Mouse (Mus musculus): Measurements from ENCODE around the gene Stk11.

The Stk11 gene

GRCm38 (mm10) chr10:80131316-80131951, 15.8 kb downstream of the Stk11 start:
- no peak for DNase-seq

GRCm38 (mm10) chr10:80131952-80132350, 16.3 kb downstream of the Stk11 start:
- no peak for DNase-seq

- peak; percentile 30 for DNase-seq
Observed at GRCm38 (mm10) chr10:80133226-80133849, 17.7 kb downstream of the Stk11 start.

DNA sequence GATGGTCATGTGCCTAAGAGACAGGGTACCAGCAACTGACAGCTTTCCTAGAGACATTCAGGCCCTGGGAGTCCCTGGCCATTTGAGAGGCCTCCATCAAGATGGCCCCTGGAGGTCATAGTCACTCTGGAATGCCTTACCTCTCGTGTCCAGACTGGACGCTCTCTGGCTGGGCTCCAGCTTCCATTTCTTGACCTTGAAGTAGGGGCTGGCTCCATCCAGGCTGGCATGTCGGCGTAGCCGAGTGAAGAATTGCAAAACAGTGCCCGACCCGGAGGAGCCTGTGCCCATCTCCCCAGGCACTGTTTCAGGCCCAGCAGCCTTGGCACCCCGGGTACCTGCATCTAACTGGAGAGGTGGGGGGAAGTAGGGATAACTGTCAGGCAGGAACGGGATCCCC, 18.8 kb downstream of the Stk11 start:
- peak; percentile 48 for DNase-seq

GRCm38 (mm10) chr10:80135161-80135560, 19.6 kb downstream of the Stk11 start:
- DNase-seq, result peak; percentile 17

DNA sequence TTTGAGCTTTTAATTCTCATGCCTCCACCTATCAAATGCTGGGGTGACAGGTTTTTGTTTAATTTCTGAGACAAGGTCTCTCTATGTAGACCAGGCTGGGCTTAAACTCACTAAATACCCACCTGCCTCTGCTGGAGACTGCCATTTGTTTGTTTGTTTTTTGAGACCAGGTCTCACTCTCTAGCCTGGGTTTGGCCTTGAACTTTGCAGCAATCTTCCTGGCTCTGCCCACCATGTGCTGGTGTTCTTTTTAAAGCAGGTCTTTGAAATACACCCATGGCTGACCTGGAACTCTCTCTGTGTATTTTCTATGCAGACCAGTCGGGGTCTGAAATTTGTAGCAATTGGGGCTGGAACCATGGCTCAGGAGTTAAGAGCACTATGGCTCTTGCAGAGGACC, 20.0 kb downstream of the Stk11 start:
- no peak for DNase-seq

- DNase-seq, result peak; percentile 21
Observed at GRCm38 (mm10) chr10:80136179-80136951, 20.8 kb downstream of the Stk11 start.

GRCm38 (mm10) chr10:80136952-80137625, 21.5 kb downstream of the Stk11 start:
- DNase-seq, result peak; percentile 54

- no peak for DNase-seq
Observed at GRCm38 (mm10) chr10:80137626-80138552, 22.3 kb downstream of the Stk11 start.

DNA sequence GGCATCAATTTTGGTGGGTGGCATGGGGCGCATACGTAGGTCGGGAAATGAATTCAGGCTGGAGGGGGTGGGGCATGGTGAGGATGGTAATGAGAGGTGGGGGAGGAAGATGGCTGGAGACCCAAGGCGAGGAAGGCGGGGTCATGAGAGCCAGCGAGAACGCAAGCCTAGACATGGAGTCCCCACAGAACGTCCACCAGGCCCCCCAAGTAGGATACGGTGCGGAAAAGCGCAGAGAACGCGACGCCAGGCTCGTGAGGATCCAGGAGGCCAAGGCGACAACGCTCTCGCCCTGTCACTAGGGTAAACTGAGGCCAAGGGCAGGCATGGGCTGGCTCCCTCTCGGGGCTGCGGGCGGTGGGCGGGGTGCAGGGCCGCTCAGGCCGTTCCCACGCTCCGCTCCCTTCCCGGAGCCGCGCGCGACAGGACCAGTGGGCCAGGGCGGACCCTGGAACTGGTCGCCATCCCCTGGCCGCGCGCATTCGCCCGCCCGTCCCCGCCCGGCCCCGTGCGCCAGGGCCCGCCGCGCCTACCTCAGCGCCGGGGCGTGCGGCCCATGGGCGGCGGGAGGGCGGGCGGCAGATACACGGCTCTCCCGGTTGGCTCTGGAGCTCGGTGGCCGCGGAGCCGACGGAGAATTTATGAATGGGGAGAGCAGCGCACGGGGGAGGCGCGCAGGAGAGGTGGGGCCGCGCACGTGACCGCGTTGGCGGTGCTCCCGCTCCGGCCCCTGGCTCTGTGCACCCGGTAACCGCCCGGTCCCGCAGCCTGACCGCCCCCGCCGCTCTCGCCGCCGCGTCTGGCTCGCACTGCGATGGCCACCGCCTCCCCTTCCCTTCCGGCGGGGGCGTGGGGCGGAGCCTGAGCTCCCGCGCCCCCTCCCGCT, 23.2 kb downstream of the Stk11 start, which contains the start of gene Atp5d:
Gene Atp5d (plus strand): TSS at position 80 of the 886 bp plus-strand sequence.
- peak; percentile 63 for DNase-seq

DNA sequence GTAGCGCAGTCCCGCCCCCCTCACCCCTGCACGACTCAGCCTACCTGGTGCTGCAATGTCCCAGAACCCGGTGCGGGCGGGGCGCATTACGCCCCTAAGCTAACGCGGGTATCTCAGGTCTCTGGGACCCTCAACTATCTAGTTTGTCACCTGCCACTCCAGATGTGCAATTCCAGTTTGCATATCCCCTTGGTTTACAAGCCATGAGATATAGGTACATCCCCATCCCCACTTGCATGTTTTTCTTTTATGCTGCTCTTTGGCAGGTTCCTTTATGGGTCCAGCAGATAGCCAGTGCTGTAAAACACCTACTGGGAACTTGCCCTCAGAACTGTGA, 23.8 kb downstream of the Stk11 start:
- no peak for DNase-seq

- DNase-seq, result no peak
Observed at GRCm38 (mm10) chr10:80139975-80140665, 24.5 kb downstream of the Stk11 start.

- no peak for DNase-seq
Observed at GRCm38 (mm10) chr10:80140666-80141035, 25.0 kb downstream of the Stk11 start, which contains the start of gene Cbarp. TSS of gene Cbarp (minus strand) at chr10:80140835.

DNA sequence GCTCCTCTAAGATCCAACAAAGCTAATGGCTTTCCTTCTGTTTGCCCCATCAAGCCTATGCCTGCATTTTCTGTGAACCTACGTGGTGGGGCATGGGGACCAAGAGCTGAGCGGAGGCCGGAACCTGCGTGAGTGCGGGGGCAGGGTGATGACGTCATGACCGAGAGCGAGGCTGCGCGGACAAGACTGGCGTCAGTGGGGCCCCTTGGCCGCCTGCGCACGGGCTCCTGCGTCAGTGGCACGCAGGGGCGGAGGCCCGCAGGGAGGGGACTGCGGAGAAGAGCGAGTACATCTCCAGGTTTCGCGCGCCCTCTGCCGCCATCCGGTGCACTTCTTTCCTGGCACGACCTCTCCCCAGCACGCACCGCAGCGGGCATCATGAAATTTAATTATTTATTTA, 25.6 kb downstream of the Stk11 start:
- DNase-seq, result peak; percentile 98

DNA sequence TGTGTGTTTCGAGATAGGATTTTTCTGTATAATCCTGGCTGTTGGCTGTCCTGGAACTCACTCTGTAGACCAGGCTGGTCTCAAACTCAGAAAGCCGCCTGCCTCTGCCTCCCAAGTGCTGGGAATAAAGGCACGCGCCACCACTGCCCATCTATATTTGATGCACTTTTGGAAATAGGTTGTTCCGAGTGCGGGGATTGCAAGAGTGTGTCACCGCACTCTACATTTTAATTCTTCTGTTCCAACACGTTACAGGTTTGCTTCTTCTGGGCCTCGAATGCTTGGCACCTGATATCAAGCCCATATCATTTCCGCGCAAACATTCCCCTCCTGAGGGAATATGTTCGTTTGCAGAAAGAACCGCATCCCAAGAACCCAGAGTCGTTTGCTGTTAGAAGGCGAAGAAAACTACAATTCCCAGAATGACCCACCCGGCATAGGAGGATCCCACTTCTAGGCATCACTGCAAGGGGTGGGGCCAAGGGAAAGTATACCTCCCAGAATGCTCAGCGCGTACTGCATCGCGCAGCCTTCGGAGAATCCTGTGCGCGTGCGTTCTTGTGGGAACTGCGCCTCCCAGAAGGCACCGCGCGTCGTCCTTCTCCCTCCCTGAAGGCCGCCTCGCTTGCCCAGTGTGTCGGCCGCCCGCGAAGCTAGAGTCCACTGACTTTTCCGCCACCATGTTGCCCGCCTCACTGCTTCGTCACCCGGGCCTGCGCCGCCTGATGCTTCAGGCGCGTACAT, 26.4 kb downstream of the Stk11 start:
- peak; percentile 99 for DNase-seq

GRCm38 (mm10) chr10:80142530-80142925, 26.9 kb downstream of the Stk11 start:
- peak; percentile 61 for DNase-seq

DNA sequence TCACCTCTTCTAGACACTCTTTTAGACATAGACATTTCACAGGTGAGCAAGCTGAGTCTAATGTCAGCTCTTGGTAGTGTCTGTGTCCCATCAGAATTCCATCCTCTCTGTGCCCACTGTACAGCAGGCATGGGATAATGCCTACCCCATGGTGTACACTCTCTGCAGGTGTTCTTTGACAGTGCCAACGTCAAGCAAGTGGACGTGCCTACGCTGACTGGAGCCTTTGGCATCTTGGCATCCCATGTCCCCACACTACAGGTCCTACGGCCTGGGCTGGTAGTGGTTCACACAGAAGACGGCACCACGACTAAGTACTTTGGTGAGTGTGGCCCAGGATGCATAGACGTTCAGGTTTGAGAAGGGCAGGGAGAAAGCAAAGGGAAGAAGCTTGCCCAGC, 28.1 kb downstream of the Stk11 start:
- no peak for DNase-seq

DNA sequence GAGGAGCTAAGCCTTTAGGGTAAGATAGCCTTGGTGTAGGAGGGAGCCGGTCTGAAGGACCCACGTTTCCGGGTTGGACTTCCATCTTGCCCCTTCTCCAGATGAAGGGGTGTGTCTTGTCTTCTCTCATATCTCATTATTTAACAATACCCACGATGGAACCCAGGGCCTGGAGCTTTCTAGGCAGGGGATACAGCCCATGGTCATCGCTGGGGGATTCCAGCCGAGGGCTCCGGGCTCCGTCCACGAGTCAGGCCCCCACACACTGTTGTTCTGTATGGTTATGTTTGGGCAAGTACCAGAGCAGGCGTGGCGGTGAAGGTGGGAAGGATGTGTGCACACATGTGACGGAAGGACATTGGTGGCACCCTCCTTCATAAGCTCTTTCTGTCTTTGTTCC, 28.6 kb downstream of the Stk11 start:
- peak; percentile 7 for DNase-seq

GRCm38 (mm10) chr10:80144864-80145838, 29.5 kb downstream of the Stk11 start:
- DNase-seq, result peak; percentile 86

All from lung, postnatal 10 days (tissue).